Mouse (Mus musculus): ENCODE measurements at regions not wholly inside any gene's neighbourhood (a gene's known extent, or its start where the extent isn't known, plus 50 kb on each side); places are given as distances from the start of the nearest gene placed in this dataset.

- no peak for ATAC-seq
- peak; percentile 3 for DNase-seq (ENCODE audit: low read depth, low spot score)
- POLR2A ChIA-PET = no interaction called here
- in situ Hi-C loops (cut with MboI; ENCODE audit: low pct_unique_long_range_greater_than_20kb) = loop anchor here (5.0 kb wide), 1 partner anchor 439 kb away; no protein-coding TSS in a partner anchor
- peak; percentile 69 for TF ChIP-seq CTCF (IDR thresholded peaks at IDR 0.05)
- H3K27me3 ChIP-seq = peaks cover 6% of the 10 kb centered on the region
- CTCF ChIA-PET = interaction anchor here (0.8 to 1.3 kb wide), 3 partner anchors 12 to 434 kb away, joined by 3 to 4 read pairs (median 3); no protein-coding TSS in a partner anchor
Measured at GRCm38 (mm10) chr4:124228537-124228936, 310.7 kb upstream of the 4930535I16Rik start.

- POLR2A ChIA-PET = no interaction called here
- CTCF ChIA-PET = no interaction called here
- TF ChIP-seq CTCF (IDR thresholded peaks at IDR 0.05) = no peak
- in situ Hi-C loops (cut with MboI; ENCODE audit: low pct_unique_long_range_greater_than_20kb) = no loop called here
- peaks cover 2% of the 10 kb centered on the region for H3K27me3 ChIP-seq
- ATAC-seq (no peak), DNase-seq (ENCODE audit: low read depth, low spot score) (no peak)
Measured at GRCm38 (mm10) chr4:124223646-124224500, 306.1 kb upstream of the 4930535I16Rik start.

GRCm38 (mm10) chr4:124221736-124222135, 303.9 kb upstream of the 4930535I16Rik start:
- in situ Hi-C loops (cut with MboI; ENCODE audit: low pct_unique_long_range_greater_than_20kb) = no loop called here
- DNase-seq (ENCODE audit: low read depth, low spot score) (no peak), ATAC-seq (no peak)
- TF ChIP-seq CTCF (IDR thresholded peaks at IDR 0.05) = no peak
- H3K27me3 ChIP-seq = no peaks in the 10 kb centered on the region
- POLR2A ChIA-PET = no interaction called here
- CTCF ChIA-PET = no interaction called here

- in situ Hi-C loops (cut with MboI; ENCODE audit: low pct_unique_long_range_greater_than_20kb) = no loop called here
- DNase-seq (ENCODE audit: low read depth, low spot score) = no peak
- ATAC-seq = no peak
- H3K27me3 ChIP-seq = no peaks in the 10 kb centered on the region
- no peak for TF ChIP-seq CTCF (IDR thresholded peaks at IDR 0.05)
- ChIA-PET CTCF (no interaction called here), POLR2A (no interaction called here)
Measured at GRCm38 (mm10) chr4:124217206-124217605, 299.4 kb upstream of the 4930535I16Rik start.

GRCm38 (mm10) chr4:124216351-124216750, 298.5 kb upstream of the 4930535I16Rik start:
- CTCF ChIA-PET = no interaction called here
- TF ChIP-seq CTCF (IDR thresholded peaks at IDR 0.05) = no peak
- ATAC-seq (no peak), DNase-seq (ENCODE audit: low read depth, low spot score) (no peak)
- H3K27me3 ChIP-seq = no peaks in the 10 kb centered on the region
- in situ Hi-C loops (cut with MboI; ENCODE audit: low pct_unique_long_range_greater_than_20kb) = no loop called here
- POLR2A ChIA-PET = no interaction called here

GRCm38 (mm10) chr4:124215077-124215476, 297.3 kb upstream of the 4930535I16Rik start:
- ChIA-PET POLR2A (no interaction called here), CTCF (no interaction called here)
- no peak for TF ChIP-seq CTCF (IDR thresholded peaks at IDR 0.05)
- DNase-seq (ENCODE audit: low read depth, low spot score) = no peak
- H3K27me3 ChIP-seq = peaks cover 4% of the 10 kb centered on the region
- no peak for ATAC-seq
- in situ Hi-C loops (cut with MboI; ENCODE audit: low pct_unique_long_range_greater_than_20kb) = no loop called here

- ChIA-PET CTCF (no interaction called here), POLR2A (no interaction called here)
- ATAC-seq = no peak
- in situ Hi-C loops (cut with MboI; ENCODE audit: low pct_unique_long_range_greater_than_20kb) = no loop called here
- no peak for DNase-seq (ENCODE audit: low read depth, low spot score)
- TF ChIP-seq CTCF (IDR thresholded peaks at IDR 0.05) = no peak
- peaks cover 6% of the 10 kb centered on the region for H3K27me3 ChIP-seq
Measured at GRCm38 (mm10) chr4:124210103-124210502, 292.3 kb upstream of the 4930535I16Rik start.

- CTCF ChIA-PET = no interaction called here
- H3K27me3 ChIP-seq = peaks cover 6% of the 10 kb centered on the region
- ATAC-seq = no peak
- POLR2A ChIA-PET = no interaction called here
- in situ Hi-C loops (cut with MboI; ENCODE audit: low pct_unique_long_range_greater_than_20kb) = no loop called here
- no peak for DNase-seq (ENCODE audit: low read depth, low spot score)
- no peak for TF ChIP-seq CTCF (IDR thresholded peaks at IDR 0.05)
Measured at GRCm38 (mm10) chr4:124206480-124206879, 288.7 kb upstream of the 4930535I16Rik start.

GRCm38 (mm10) chr4:124203736-124204135, 285.9 kb upstream of the 4930535I16Rik start:
- H3K27me3 ChIP-seq = peaks cover 9% of the 10 kb centered on the region
- ATAC-seq (no peak), DNase-seq (ENCODE audit: low read depth, low spot score) (no peak)
- no peak for TF ChIP-seq CTCF (IDR thresholded peaks at IDR 0.05)
- in situ Hi-C loops (cut with MboI; ENCODE audit: low pct_unique_long_range_greater_than_20kb) = no loop called here
- ChIA-PET POLR2A (no interaction called here), CTCF (interaction anchor here (1.3 kb wide), 1 partner anchor 640 kb away, joined by 3 read pairs; no protein-coding TSS in a partner anchor)

- no peak for TF ChIP-seq CTCF (IDR thresholded peaks at IDR 0.05)
- POLR2A ChIA-PET = no interaction called here
- ATAC-seq (no peak), DNase-seq (ENCODE audit: low read depth, low spot score) (no peak)
- H3K27me3 ChIP-seq = peaks cover 20% of the 10 kb centered on the region
- CTCF ChIA-PET = no interaction called here
- in situ Hi-C loops (cut with MboI; ENCODE audit: low pct_unique_long_range_greater_than_20kb) = no loop called here
Measured at GRCm38 (mm10) chr4:124199884-124200844, 282.3 kb upstream of the 4930535I16Rik start.

- ChIA-PET CTCF (no interaction called here), POLR2A (no interaction called here)
- DNase-seq (ENCODE audit: low read depth, low spot score) (no peak), ATAC-seq (no peak)
- no peak for TF ChIP-seq CTCF (IDR thresholded peaks at IDR 0.05)
- in situ Hi-C loops (cut with MboI; ENCODE audit: low pct_unique_long_range_greater_than_20kb) = no loop called here
- peaks cover 20% of the 10 kb centered on the region for H3K27me3 ChIP-seq
Measured at GRCm38 (mm10) chr4:124198832-124199231, 281.0 kb upstream of the 4930535I16Rik start.
